Mouse (Mus musculus) hindbrain, postnatal 0 days (tissue): ENCODE measurements at regions not wholly inside any gene's neighbourhood (a gene's known extent, or its start where the extent isn't known, plus 50 kb on each side); places are given as distances from the start of the nearest gene placed in this dataset.

Experiments
- ATAC-seq: fragments of 200-750 bp; cut with Nextera tagmentation; 2 replicates; pipeline ENCODE4 v1.8.0; 2017; ENCODE audit warnings: mild to moderate bottlenecking, moderate TSS enrichment, moderate library complexity
- DNase-seq: peaks from one replicate; pipeline ENCODE4 v3.0.0-alpha.2; 2015; ENCODE audit warnings: low spot score
- H3K27ac ChIP-seq: fragments of 300-500 bp; sonication (generic); 2 replicates; pipeline ENCODE4 v1.5.1; 2014; ENCODE audit warnings: mild to moderate bottlenecking
- H3K27me3 ChIP-seq: fragments of 300-500 bp; sonication (generic); 2 replicates; pipeline ENCODE4 v1.6.1; 2014; ENCODE audit warnings: low read length, mixed read lengths; ENCODE audit not compliant: insufficient read depth
- H3K36me3 ChIP-seq: fragments of 300-500 bp; sonication (generic); 2 replicates; pipeline ENCODE4 v1.6.1; 2014; ENCODE audit warnings: low read length, mixed read lengths; ENCODE audit not compliant: insufficient read depth
- H3K4me1 ChIP-seq: fragments of 300-500 bp; sonication (generic); 2 replicates; pipeline ENCODE4 v1.6.1; 2014; ENCODE audit warnings: antibody characterized with exemption, low read length, mixed read lengths; ENCODE audit not compliant: insufficient read depth
- H3K4me2 ChIP-seq: fragments of 300-500 bp; sonication (generic); 2 replicates; pipeline ENCODE4 v1.6.1; 2014; ENCODE audit warnings: low read depth, mild to moderate bottlenecking, low read length, moderate library complexity, mixed read lengths
- H3K4me3 ChIP-seq: fragments of 300-500 bp; sonication (generic); 2 replicates; pipeline ENCODE4 v1.5.1; 2014; ENCODE audit warnings: low read length
- H3K9ac ChIP-seq: fragments of 300-500 bp; sonication (generic); replicated peaks from 2 replicates; pipeline ENCODE4 v1.6.1; 2014; ENCODE audit warnings: mild to moderate bottlenecking, low read length, moderate library complexity, mixed read lengths
- H3K9me3 ChIP-seq: fragments of 300-500 bp; sonication (generic); 2 replicates; pipeline ENCODE4 v1.6.1; 2016; ENCODE audit warnings: low read length, mixed read lengths
- CTCF ChIP-seq: IDR thresholded peaks from 2 replicates; pipeline ENCODE4 v1.5.1; 2016; ENCODE audit warnings: antibody characterized with exemption, control low read depth, low read depth
- WGBS: fragments of 180-500 bp; shearing (Covaris S2); extraction: QIAGEN DNeasy Blood & Tissue Kit; methylation state at CpG from one replicate; pipeline ENCODE4 v1.1.7; 2014; 5-methylcytosine and 5-hydroxymethylcytosine counted together

DNA sequence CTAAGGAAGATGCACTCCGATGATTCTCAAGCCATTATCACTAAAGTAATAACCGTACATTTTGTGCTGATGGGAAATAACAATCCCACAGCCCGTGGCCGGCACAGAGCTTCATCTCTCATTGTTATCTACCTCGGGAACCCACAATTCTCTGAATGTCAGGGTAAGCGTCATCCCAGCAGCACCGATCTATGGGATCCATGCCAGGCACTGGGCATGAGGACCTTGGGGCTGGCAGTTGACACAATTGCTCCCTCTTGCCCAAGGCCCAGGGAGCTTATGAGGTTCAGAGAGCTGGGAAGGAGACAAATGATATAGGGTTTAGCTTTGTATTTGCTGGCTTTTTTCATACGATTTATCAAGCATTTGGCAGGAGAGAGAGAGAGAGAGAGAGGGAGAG, 342.8 kb downstream of the Tcerg1l start:
- no peak overlapping the region for H3K4me2 ChIP-seq
- no peak for TF ChIP-seq CTCF
- ATAC-seq, result no peak
- no peaks in the 10 kb centered on the region for H3K9me3 ChIP-seq
- no peak overlapping the region for H3K9ac ChIP-seq
- no peak overlapping the region for H3K27ac ChIP-seq
- no peaks in the 10 kb centered on the region for H3K27me3 ChIP-seq
- H3K4me1 ChIP-seq, result no peaks in the 10 kb centered on the region
- DNase-seq, result no peak
- no peaks in the 10 kb centered on the region for H3K36me3 ChIP-seq
- no peak overlapping the region for H3K4me3 ChIP-seq
- 63% methylated on average over 8 of the region's 8 CpGs for WGBS

DNA sequence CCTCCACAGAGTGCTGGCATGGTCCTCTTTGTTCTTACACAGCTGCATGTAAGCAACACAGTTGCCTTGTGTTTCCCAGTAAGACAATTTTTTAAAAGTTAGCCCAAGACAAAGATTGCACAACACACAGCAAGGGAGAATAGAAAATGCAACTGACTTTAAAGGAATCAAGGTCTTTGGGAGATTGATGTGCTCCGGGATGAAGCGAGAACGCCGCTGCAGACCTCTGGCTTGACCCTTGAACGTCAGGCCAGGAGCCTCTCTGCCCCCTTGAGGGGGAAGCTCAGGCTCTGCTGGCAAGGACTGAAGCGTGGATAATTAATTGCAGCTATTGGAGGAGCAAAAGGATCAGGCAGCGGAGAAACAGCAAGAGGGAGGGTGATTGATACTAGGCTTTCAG, 336.4 kb downstream of the Tcerg1l start:
- Histone ChIP-seq H3K4me1 (no peaks in the 10 kb centered on the region), H3K4me2 (no peak overlapping the region), H3K27ac (no peak overlapping the region), H3K36me3 (no peaks in the 10 kb centered on the region), H3K9me3 (no peaks in the 10 kb centered on the region), H3K9ac (no peak overlapping the region), H3K4me3 (no peak overlapping the region), H3K27me3 (no peaks in the 10 kb centered on the region)
- ATAC-seq, result no peak
- peak; percentile 24 for DNase-seq
- TF ChIP-seq CTCF, result peak; percentile 11; the same call in 1 of the 2 replicates
- whole genome bisulfite sequencing, result 22% methylated on average over 7 of the region's 7 CpGs

- H3K9ac ChIP-seq, result no peak overlapping the region
- no peak for TF ChIP-seq CTCF
- H3K4me2 ChIP-seq, result no peak overlapping the region
- no peaks in the 10 kb centered on the region for H3K27me3 ChIP-seq
- no peak overlapping the region for H3K4me3 ChIP-seq
- WGBS, result 47% methylated on average over 4 of the region's 4 CpGs
- no peaks in the 10 kb centered on the region for H3K36me3 ChIP-seq
- no peak overlapping the region for H3K27ac ChIP-seq
- H3K9me3 ChIP-seq, result no peaks in the 10 kb centered on the region
- no peaks in the 10 kb centered on the region for H3K4me1 ChIP-seq
- peak; percentile 31 for DNase-seq
- ATAC-seq, result no peak
These were observed 330.6 kb downstream of the Tcerg1l start for GRCm38 (mm10) chr7:138066921-138067320.

DNA sequence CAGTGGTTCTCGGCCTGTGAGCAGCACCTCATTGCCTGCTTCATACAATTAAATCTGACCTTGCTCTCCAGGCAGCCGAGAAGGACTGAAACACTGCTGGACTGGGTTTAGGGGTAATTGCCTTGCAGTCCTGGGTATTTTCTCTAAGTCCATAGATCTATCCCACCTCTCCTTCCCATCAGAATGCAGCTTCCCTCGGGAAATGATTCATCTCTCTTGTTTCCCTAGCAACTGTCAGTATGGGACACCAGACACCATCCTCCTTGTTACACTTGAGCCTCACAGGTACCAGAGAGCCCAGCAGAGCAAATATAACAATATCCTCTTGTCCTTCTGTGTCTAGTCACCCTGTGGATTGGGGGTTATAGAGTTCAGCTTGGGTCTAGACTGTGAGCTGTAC, 322.3 kb downstream of the Tcerg1l start:
- TF ChIP-seq CTCF, result no peak
- DNase-seq, result peak; percentile 28

DNA sequence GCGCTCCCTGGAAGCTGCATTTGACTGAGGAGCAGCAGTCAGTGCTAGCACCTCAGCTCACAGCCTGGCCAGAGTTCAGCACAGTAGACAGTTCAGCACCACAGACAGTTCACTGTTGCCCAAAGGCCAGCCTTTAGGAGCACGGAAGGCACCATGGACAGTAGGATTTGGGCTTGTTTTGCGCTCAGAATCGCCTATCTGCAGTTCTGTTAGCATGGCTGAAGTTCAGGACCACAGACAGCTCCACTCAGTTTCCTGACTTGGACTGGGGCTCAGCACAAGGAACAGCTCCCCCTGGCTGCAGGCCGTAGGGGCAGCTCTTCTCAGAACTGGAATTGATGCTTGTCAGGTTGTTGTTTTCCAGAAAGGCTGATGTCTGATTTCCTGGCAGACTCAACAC, 313.6 kb downstream of the Tcerg1l start:
- Histone ChIP-seq H3K4me3 (no peak overlapping the region), H3K4me1 (no peaks in the 10 kb centered on the region), H3K9ac (no peak overlapping the region), H3K27ac (no peak overlapping the region), H3K27me3 (no peaks in the 10 kb centered on the region), H3K4me2 (no peak overlapping the region), H3K36me3 (no peaks in the 10 kb centered on the region), H3K9me3 (no peaks in the 10 kb centered on the region)
- peak; percentile 80 for ATAC-seq
- TF ChIP-seq CTCF, result peak; percentile 97
- 20% methylated on average over 5 of the region's 5 CpGs for WGBS
- DNase-seq, result peak; percentile 91

More for the DNA sequence above, 322.3 kb downstream of the Tcerg1l start:
- no peak overlapping the region for H3K27ac ChIP-seq
- WGBS, result 62% methylated on average over 3 of the region's 3 CpGs
- no peaks in the 10 kb centered on the region for H3K27me3 ChIP-seq
- no peak overlapping the region for H3K4me3 ChIP-seq
- H3K36me3 ChIP-seq, result no peaks in the 10 kb centered on the region
- H3K9ac ChIP-seq, result no peak overlapping the region
- ATAC-seq, result no peak
- H3K4me1 ChIP-seq, result no peaks in the 10 kb centered on the region
- H3K9me3 ChIP-seq, result no peaks in the 10 kb centered on the region
- no peak overlapping the region for H3K4me2 ChIP-seq

DNA sequence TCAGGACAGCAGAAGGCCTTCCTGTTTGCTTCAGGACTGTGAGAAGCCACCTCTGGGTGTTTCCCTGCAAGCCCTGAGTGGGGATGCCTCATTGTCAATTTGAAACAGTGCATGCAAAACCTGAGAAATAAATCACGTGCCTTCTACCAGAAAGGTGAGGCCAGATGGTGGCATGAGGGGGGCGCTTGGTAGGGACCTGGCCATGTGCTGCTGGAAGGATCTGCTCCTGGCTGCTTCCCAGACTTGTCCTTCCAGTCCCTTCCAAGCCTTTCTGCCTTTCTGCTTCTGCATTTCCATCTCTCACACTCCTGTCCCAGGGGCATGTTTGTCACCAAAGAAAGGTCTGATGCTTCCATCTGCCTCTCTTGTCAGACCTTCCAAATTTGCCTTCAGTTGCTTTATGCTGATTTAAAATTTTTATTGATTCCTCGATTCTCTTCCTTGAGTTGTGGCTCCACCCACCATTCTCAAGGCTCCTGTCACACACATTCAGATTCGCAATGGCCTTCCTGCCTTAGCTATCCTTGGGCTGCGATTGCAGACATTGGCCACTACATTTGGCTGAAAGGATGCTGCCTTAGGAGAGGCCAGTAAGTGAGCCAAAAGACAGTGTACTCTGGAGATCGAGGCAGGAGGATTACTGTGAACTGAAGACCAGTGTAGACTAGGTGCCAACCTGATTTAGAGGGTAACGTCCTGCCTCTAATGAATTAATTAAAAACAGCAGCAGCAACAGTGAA, 289.9 kb downstream of the Tcerg1l start:
- peak; percentile 39 for TF ChIP-seq CTCF
- no peaks in the 10 kb centered on the region for H3K27me3 ChIP-seq
- DNase-seq (peak; percentile 54), ATAC-seq (peak; percentile 56; the same call in 1 of the 2 replicates)
- H3K4me3 ChIP-seq, result no peak overlapping the region
- H3K9me3 ChIP-seq, result no peaks in the 10 kb centered on the region
- H3K4me2 ChIP-seq, result no peak overlapping the region
- no peaks in the 10 kb centered on the region for H3K36me3 ChIP-seq
- 50% methylated on average over 7 of the region's 7 CpGs for WGBS
- H3K27ac ChIP-seq, result peak overlapping the region; percentile 12
- H3K4me1 ChIP-seq, result no peaks in the 10 kb centered on the region
- H3K9ac ChIP-seq, result no peak overlapping the region

DNA sequence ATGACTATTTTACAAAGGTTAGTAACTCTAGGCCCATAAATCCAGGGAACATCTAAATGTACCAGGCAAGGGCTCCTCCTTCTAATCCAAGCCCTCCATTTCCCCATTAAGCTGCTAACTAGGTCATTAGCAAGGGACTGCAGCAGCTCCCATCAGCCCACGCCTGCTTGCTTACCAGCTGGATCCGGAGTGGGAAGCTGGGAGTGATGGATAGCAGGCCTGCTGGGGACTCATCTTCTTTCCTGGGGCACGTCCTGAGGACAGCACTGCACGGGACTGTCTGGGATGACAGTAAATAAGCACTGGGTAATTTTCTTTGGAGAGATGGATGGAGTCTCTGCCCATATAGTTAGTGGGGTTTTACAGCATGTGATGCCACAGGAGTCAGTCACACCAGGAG, 276.0 kb downstream of the Tcerg1l start:
- Histone ChIP-seq H3K27ac (peak overlapping the region; percentile 1; the same call in 1 of the 2 replicates), H3K4me2 (no peak overlapping the region)
- 27% methylated on average over 4 of the region's 4 CpGs for WGBS

More for the DNA sequence above, 276.0 kb downstream of the Tcerg1l start:
- DNase-seq (peak; percentile 48), ATAC-seq (no peak)
- no peak overlapping the region for H3K9ac ChIP-seq
- H3K27me3 ChIP-seq, result no peaks in the 10 kb centered on the region
- no peak for TF ChIP-seq CTCF
- H3K36me3 ChIP-seq, result no peaks in the 10 kb centered on the region
- H3K4me1 ChIP-seq, result no peaks in the 10 kb centered on the region
- no peak overlapping the region for H3K4me3 ChIP-seq
- H3K9me3 ChIP-seq, result no peaks in the 10 kb centered on the region
